Mouse (Mus musculus): ENCODE data around the gene Slc1a2.
A peak's percentile ranks its signal among the peaks of the same experiment; 100 is the strongest.

Gene Slc1a2

DNA sequence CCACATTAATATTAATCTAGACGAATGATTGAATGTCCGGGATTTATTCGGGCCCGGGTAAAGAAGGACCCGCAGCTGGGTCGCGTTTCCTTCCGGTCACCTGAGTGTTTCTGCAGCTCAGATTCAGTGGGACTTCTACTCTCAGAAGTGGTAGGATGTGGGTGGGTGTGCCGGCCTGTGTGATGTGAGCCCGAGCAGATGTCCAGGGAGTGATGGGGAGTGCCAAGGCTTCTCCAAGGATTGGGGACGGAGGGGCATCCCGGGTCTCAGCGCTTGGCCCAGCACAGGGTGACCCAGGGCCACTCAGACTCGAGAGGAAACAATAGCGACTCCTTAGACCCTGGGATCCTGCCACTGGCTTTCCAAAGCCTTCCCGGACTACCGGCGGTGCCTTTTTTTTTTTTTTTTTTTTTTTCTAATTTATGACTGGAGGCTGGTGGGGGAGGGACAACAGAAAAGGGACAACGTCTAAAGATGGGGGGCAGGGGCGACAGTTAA lies at the start of gene Slc1a2:
Gene Slc1a2 (plus strand): TSS at position 497 of the 498 bp plus-strand sequence.
- DNase-seq, result peak; percentile 38

DNA sequence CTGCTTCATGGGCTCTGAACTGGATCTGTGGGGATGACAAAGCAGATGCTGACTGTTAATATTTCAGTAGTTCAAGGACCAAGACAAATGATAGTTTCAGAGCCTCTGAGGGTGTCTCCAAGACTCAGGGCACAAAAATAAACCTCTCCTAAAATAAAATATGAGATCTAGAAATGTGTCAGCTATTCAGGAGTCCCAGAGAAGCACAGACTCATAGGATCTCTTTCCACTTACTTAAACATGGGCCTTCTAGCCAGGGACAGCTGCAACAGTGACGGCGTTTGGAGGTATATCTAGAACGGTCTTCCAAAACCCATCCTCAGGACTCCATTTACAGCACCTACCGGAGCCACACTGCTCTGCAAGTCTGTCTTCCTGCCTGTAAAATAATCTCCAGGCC lies 48.0 kb upstream of the Slc1a2 start:
- DNase-seq, result no peak

DNA sequence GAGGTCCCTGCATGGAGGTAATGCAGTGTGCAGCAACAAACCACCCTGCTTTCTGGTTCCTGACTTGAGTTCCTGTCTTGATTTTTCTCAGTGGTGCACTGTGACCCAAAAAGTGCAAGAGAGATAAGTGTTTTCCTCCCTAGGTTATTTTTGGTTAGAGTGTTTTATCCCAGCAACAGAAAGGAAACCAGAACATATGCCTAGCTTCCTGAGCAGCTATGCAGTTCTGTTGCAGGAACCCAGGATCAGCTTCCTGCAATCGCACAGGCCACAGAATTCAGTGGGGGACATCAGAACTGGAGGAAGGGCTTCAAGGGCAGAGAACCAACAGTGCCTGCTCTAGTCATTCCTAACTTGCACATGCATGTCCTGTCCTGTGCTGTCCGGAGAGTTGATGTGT lies 41.8 kb upstream of the Slc1a2 start:
- DNase-seq, result no peak

DNA sequence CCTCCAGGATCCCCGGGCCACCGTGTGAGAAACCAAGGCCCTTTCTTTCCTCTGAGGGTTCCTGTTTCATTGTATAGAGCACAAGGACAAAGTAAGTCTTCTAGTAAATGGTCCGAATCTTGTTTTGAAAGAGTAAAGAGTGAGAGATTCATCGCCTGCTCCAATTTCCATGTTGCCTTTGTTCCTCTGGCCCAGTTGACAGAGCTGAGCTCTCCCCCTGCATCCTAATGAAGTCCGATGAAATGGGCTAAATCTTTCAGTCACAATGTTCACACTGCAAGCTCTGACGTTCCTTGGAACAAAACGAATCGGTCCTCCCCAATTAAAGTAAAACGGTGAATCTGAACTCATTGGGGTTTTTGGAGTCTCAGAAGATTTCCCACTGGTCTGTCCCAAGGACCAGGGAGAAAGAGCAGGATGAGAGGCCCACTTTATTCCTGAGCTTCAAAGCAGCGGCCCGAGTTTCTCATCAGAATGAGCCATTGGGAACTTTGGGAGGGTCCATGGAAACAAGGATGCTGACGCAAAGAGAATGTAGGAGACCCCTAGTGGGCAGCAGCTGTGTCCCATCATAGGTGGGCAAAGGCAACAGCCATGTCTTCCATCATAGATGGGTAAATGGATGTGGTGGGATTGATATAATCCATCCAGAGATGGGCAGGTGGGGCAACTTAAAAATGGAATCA lies 37.6 kb upstream of the Slc1a2 start:
- no peak for DNase-seq

DNA sequence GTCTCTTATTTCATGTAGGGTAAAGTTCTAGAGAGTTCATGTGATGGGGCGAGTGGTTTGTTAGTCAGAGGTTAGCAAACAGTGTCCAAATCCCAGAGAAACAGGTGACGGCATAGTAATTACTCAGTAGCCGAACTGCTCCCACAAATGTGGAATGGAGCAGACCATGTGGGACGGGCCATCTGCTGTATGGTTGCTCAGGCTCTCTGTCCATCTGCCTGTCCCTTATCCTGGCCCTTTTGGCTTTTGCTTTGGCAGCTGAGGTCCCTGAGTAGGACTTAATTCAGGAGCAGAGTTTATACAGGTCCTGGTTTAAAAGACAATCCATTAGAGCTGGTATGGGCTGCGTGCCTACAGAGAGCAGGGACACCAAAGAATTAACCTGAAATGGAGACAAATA lies 36.3 kb upstream of the Slc1a2 start:
- no peak for DNase-seq

DNA sequence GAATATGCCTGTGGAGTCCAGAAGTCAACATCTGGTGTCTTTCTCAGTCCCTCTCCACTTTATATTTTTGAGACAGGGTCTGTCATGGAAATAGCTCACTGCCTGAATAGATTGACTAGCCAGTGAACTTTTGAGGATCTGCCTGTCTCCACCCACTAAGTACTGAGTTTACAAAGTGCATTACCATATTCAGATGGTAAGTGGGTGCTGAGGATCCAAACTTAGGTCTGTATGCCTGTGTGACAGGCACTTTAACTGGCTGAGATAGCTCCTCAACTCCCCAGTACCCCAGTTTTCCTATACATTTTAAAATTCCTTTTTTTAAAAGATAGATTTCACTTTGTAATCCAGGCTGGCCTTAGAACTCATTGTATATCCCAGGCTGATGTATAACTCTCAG lies 35.5 kb upstream of the Slc1a2 start:
- DNase-seq, result no peak

DNA sequence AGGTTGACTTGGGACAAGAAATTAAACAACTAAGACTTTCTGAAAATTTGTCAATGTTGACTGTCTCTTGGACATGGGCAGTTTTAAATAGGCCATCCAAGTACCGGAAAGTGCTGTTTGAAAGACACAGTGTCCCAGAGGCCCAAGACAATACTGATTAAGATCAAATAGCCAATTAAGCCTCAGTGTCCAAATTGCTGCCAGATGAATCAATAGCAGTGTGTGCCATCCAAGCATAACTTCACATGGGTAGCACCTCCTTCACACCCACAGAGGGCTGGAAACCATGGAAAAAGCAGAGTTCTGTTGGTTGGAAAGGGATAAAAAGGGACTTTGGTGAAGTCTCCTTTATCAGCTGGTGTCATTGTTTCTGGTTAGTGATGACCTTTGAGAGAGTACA lies 33.9 kb upstream of the Slc1a2 start:
- DNase-seq, result no peak

DNA sequence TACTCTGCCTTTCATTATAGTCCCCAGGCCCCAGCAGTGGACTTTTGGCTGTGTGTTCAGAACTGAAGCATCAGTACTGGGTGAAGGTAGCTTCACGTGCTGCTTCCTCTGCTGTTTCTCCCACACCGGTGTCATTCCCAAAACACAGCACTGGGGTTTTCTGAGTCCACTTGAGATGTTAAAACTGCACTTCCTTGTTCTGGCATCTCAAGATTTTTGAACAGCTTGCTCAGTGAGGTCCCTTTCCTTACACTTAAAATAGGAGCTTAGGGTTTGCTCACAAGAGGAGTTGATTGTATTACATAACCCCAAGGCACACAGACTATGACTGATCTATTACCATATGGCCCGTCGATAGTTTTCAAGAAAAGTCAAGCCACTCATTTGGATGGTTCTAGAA lies 26.1 kb upstream of the Slc1a2 start:
- no peak for DNase-seq

DNA sequence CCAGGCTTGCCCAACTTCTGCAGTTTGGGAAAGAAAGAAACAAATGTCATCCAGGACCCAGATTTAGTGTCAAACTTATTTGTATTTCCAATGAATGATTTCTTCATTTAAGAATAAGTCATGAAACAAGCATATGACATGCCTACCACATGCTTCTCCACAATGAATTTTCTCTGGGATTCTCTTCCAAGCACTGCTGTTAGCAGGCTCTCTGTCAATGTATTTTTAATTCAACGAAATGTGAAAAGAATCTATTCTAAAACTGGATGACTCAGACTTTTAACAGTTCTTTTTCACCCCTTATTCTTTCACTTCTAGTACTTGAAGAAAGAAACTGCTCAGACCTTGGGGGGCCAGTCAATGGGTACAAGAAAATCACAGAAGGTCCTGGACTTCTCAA lies 24.4 kb upstream of the Slc1a2 start:
- DNase-seq, result no peak

DNA sequence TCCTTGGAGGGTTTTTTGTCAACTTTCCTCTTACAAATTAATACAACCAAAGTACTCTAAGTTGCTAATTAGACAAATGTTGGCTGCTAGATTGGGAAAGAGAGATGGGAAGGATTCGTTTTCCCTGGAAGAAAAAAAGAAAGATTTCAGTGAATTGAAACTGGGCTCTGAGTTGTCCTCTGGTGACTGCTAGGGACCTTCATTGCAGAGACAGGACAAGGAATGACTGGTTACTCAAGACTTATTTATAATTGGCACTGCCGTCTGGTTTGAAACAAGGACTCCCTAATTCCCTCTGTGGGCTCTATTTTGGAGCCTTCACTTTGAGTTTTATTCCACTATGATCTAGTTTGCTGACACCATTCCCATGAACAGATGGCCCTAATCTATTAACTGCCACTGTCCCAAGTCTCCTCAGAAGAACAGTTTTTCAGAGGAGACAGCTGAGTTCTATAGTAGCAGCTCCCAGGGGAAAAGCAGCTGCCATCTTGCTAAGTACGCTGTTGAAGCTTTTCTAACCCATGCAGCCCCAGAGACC lies 22.9 kb upstream of the Slc1a2 start:
- no peak for DNase-seq

DNA sequence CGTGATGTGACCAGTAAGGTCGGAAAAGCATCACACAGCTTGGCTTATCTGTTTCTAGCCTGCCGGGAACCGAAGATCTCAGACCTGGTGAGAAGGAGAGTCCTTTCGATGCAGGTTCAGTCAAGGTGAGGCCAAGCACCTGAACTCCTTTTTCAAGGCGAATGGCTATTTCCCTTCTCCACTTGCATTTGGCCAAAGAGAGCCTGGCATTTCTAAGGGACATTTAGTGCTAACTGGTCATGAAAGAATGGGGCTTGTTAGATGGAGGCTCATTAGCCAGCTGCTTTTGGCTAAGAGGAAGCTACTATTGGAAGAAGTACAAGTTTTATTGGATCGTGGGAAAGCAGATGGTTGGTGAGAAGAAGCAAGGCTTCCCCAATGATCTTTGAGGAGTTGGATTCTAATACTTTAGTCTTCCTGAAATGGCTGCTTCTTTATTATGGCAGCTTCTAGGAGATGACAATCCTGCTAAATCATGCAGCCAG lies 22.3 kb upstream of the Slc1a2 start:
- DNase-seq, result no peak

DNA sequence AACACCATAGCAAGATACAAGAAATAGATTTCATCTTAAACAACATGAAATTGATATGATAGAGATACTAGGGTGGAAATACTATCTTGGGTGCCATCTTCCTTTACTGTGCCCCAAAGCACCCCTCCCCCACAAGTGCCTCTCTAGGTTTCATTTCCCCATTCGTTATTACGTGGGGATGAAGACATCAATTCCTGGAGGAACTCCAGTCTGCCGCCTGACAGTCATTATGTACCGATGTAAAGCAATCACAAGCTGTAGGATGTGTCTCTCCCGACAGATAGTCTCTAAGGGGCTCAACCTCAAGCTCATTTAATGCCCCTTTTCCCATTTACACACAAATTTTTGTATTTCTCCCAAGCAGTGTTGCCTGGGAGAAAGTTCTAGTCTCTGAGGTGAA lies 20.3 kb upstream of the Slc1a2 start:
- no peak for DNase-seq

DNA sequence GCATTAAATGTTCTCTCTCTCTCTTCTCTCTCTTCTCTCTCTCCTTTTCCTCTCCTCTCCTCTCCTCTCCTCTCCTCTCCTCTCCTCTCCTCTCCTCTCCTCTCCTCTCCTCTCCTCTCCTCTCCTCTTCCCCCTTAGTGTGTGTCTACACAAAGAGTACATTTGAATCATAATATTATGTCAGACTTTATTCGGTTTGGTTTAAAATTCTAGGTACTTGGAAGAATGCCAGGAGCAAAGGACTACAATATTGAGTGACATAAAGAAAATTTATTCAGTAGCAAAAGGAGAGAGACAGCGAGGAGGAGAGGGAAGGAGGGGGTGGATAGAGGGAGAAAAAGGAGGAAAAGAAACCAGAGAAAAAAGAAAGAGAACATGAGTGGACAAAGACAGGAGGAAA lies 19.8 kb upstream of the Slc1a2 start:
- no peak for DNase-seq

DNA sequence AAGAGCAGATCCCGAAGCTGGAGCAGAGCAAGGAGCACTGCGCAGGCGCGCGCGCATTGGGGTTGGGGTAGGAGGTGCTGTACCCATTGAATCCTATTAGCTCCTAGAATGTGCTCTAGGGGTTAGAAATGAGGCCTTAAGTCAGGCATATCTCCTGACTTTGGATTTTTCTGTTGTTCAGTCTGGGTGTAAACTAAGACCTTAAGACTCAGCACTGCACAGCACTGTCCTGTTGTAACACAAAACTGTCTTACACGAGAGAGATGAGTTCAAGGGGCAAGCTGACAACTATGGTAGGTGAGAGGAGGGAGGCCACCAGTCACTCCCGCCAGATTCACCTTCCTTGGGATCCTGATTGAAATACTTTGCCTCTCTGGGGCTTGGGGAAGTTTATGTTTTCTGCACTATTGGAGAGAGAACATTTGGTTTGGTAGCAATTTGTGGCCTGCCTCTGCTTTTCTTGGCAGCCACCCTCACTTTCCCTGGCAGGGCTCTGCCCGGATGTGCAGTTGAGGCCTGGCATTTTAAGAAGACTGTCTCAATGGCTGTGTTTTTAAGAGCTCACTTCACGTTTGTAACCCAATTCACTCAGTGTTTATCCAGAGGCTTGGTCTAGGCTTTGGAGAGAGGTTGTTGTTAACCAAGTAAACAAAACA lies 9.5 kb upstream of the Slc1a2 start:
- DNase-seq, result no peak

DNA sequence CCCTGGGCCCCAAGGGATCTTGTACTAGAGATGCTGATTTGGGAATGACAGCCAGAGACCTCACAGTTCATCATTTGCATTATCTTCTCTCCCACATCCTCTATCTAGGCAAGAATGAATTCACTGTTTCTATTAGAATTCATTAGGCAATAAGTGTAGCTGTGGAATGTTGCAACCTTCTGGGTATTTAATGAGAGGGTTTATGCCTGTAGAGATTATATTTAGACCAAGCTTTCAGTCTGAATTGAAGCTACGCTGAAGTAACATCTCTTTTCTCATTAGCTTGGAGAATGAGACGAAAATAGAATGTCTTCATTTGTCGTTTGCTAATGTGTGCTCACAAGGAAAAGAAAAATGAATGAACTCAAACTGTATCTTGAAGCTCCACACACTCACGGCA lies 8.1 kb upstream of the Slc1a2 start:
- DNase-seq, result no peak

DNA sequence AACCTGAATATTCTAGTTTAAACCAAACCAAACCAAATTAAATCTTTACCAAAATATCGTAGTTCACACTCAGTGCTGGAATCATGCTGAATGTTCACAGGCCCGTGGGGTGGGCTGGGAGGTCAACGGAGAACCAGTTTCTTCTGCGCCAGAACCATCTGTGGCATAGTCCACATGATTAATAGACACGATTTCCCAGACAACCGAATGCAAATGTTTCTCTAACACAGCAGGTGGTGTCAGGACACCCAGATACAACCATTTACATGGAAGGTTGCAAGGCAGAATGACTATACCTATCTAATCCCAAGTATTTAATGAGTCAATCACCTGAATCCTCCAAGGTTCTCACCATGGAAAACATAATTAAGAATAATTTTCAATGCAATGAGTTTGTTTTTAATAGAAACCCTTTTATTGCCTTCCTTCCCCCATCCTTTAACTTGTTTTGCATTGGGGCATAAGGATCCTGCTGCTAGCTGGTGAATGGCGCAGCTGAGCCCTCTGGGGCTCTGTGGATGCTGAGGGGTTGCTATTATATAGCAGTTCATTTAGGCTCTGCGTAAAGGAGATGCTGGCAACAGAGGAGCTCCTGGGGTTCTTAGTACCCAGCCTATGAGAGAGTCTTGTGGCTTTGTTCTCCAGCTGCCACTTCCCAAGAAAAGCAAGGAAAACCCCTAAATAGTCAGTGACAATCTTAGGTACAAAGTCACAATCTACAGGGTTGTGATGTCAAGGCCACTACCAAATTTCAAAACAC lies 2.3 kb upstream of the Slc1a2 start:
- DNase-seq, result no peak

DNA sequence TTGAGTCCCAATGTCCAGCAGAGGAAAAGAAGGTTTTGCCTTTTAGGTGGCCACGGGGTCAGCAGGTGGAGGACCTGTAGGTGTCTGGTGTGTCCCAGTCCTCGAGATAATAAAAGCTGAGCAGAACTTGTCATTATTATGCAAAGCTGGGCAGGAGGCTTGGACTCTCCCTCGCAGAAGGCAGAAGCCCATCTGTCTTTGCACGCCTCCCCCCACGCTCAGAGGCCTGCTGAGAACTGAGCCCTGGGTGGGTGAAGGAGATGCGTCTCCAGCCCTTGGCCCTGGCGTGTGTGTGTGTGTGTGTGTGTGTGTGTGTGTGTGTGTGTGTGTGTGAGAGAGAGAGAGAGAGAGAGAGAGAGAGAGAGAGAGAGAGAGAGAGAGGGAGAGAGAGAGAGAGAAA lies 733 bp upstream of the Slc1a2 start:
- DNase-seq, result peak; percentile 15

DNA sequence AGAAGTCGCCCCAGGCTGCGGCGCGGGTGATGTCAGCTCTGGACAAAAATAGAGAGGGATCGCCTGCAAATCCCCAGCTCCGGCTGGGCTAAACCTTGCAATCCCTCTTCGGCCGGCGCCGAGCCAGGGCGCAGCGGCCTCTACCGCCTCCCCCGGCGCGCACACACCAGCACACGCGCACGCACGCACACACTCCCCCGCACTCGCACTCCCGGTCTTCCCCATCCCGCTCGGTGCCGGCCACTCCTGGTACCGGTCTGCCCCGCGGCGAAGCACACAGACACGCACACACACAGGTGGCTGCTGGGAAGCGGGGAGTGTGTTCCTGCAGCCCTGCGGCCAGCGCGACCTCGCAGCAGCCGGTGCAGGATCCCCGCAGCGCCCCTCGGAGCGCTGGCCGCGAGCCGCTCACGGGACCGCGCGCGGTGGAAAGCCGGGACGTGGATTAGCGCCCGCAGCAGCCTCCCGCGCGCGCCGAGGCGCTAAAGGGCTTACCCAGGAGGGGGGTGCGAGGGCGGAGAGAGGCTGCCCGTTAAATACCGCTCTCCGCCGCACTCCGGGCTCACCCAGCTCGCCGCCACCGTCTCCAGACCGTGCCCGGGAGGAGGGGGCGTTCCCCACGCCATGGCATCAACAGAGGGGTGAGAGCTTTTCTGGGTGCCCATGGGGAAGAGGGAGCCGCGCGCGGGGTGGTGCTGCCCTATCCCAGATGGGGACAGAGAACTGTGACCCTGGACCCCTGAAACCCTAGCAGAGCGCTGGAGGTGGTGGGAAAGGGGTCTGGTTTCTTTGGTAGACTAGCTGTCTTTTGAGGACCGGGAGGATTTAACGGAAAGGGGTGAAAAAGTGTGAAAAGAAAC lies 432 bp downstream of the Slc1a2 start:
- DNase-seq, result peak; percentile 73

DNA sequence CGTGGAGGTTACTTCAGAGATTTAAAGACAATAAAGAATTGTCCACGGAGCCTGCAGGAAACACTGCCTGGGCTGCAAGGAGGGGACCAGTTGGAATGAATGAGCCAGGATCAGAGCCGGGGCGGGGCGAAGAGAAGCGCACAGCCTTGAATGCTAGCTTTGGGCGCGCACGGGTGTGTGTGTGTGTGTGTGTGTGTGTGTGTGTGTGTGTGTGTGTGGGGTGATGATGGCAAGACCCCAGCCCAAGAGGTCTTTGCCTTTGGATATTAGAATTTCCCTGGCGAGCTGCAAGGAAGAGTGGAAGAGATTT lies 1.0 kb downstream of the Slc1a2 start:
- peak; percentile 31 for DNase-seq

DNA sequence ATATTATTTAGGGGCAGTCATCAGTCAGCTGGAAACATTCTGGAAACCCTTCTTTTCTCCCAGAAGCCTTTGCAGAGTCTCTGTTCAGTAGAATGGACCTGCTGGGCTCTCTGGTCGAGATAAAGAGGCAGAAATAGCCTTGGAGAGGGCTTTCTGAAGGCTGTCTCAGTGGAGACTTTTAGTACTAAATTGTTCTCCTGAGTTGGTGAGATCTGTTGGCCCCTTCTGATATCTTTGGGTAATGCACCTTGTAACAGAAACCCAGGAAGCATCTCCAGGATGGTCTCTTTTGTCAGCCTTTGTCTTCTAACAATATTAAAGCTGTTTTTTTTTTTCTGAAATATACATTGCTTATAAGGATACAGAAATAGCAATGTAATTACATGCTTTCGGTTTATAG lies 2.6 kb downstream of the Slc1a2 start:
- no peak for DNase-seq

DNA sequence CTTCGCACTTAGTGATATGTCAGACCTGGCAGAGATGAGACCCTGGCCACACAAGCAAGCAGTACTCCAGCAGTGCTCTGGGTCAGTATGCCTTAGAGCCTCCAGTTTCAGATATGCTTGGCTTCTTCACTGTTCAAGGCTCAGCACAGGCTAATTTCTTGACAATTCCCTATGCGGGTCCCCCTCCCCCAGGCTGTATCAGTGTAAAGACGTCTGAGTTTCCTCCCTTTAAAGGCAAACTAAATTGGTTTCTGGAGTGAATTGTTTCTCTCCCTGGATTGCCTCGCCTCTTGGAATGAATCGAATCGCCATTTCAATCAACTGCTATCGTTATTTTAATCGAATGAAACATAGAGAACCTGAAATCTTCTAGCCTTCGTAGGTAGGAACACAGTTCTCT lies 4.5 kb downstream of the Slc1a2 start:
- no peak for DNase-seq

DNA sequence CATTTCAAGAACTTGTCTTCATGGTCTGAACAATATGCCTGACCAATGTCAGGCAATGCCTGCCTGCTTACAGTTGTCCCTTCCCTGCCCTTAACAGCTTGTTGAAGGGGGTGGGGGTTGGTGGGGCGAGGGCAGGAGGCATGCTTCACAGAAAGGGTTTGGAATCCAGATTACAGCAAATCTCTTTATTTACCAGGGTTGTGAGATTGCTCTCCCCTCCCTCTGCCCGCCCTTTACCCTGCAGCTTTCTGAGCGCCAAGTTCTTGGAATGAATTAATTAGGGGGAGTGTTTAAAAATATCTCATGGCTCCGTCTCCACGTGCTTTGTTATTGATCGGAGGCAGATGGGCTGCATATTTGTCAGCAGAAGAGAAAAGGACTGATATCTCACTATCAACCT lies 4.9 kb downstream of the Slc1a2 start:
- no peak for DNase-seq

DNA sequence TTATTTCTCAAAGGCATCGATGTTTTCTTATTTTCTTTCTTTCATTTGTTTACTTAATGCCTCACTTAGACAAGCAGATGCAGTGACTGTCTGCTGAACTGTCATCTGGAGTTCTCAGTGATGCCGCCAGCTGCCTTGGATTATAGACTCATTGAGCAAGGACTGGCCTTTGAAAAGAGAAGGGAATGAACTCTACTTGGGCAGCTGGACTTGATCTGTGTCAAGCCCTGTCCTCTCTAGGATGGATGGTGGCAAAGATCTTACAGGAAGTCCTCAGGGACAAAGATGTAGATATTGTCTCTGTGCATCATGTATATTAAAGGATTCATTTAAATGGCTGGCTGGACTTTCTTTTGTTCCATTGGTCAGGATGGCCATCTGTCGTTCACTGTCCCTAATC lies 5.4 kb downstream of the Slc1a2 start:
- DNase-seq, result no peak
